Mouse (Mus musculus): ENCODE data around the gene Psmd6. TPM values are rescaled to one million over a fixed set of nuclear protein-coding genes. Genes with fewer than 3 reads are reported as not detected.

Psmd6 gene
- total and polyA plus RNA-seq, 3 experiments, result 185 to 647 (median 201) TPM

DNA sequence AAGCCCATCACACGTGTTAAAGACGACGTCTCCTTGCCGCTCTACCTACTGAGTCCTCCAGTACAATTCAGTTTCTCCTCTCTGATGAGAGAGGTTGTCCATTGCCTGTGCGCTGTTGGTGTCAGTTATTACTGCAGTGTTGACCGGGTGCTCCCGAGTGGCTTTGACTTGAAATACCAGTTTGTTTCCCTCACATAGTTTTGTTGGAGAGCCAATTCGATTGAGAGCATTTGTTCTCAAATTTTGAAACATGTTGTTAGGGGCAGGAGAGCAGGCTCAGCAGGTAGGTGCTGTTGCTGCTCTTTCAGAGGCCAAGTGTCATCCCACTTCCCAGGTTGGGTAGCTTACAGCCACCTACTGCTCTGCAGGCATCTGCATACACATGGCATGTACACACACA, 37.0 kb downstream of the Psmd6 start:
- no peak for DNase-seq (ENCODE audit: low read depth, low spot score)
- H3K27ac ChIP-seq (ENCODE audit: control insufficient read depth, low read depth, low read length), result no peak overlapping the region
- peaks cover 0 to 20% of the 10 kb centered on the region in 2 experiments; a peak in 2 of 4 replicates for H3K36me3 ChIP-seq (ENCODE audit: control insufficient read depth in 1 of 2, insufficient read depth in 2 of 2, low read length in 2 of 2)
- H3K9ac ChIP-seq (ENCODE audit: control insufficient read depth, low read depth, low read length, poor library complexity, severe bottlenecking), result no peak overlapping the region
- no peak overlapping the region for H3K4me3 ChIP-seq (ENCODE audit: control insufficient read depth in 1 of 2, insufficient read depth in 1 of 2, low read depth in 2 of 2, low read length in 2 of 2)
- H3K9me3 ChIP-seq (replicated peaks; ENCODE audit: insufficient read depth, low read length), result no peaks in the 10 kb centered on the region
- H3K79me2 ChIP-seq (ENCODE audit: control insufficient read depth, insufficient read depth, low read length, poor library complexity), result no peaks in the 10 kb centered on the region
- H3K27me3 ChIP-seq (ENCODE audit: control insufficient read depth in 1 of 2, insufficient read depth in 2 of 2, low read length in 2 of 2), result no peaks in the 10 kb centered on the region
- H3K4me1 ChIP-seq (ENCODE audit: control insufficient read depth in 1 of 2, insufficient read depth in 2 of 2, low read length in 2 of 2), result peaks cover 12% of the 10 kb centered on the region in 2 experiments
- TF ChIP-seq ZC3H11A (IDR thresholded peaks at IDR 0.05; ENCODE audit: low read depth, low read length) (no peak), MYB (IDR thresholded peaks at IDR 0.05; ENCODE audit: low read depth, low read length) (no peak), MAZ (IDR thresholded peaks at IDR 0.05; ENCODE audit: low read depth, low read length) (no peak), MYC (IDR thresholded peaks at IDR 0.05; ENCODE audit: low read depth, low read length) (no peak), TAL1 (IDR thresholded peaks at IDR 0.05; ENCODE audit: low read length) (no peak), MEF2A (IDR thresholded peaks at IDR 0.05; ENCODE audit: extremely low read depth, insufficient replicate concordance, low read depth, low read length, poor library complexity, severe bottlenecking) (no peak), ZNF384 (IDR thresholded peaks at IDR 0.05; ENCODE audit: low read depth, low read length) (no peak), TCF12 (IDR thresholded peaks at IDR 0.05; ENCODE audit: low read depth, low read length) (no peak), NELFE (IDR thresholded peaks at IDR 0.05; ENCODE audit: low read depth, low read length) (no peak), GABPA (IDR thresholded peaks at IDR 0.05; ENCODE audit: low read depth, low read length) (no peak), CHD1 (IDR thresholded peaks at IDR 0.05; ENCODE audit: low read depth, low read length) (no peak), SMC3 (IDR thresholded peaks at IDR 0.05; ENCODE audit: low read depth, low read length) (no peak), TBP (IDR thresholded peaks at IDR 0.05; ENCODE audit: low read depth, low read length) (no peak)

DNA sequence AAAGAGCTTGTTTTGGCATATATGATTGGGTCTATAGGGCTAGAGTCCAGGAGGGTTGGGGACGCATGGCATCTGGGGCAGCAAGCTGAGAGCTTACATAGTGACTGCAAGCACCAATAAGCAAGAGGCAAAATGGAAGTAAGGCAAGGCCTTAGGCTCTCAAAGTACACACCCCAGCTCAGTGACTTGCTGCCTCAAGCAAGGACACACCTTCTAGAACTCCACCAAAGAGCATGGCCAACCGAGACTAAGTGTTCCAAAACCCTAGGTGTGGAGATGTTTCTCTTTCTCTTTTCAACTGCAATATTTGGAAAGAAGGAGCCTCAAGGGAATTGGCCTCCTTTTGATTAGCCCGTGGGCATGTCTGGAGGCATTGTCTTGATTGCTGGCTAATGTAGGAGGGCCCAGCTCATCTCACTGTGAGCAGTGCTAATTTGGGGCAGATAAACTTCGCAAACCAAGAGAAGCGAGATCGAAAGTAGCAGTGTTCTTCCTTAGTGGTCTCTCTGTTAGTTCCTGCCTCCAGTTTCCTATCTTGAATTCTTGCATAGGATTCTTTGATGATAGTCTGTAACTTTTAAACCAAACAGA, 40.1 kb downstream of the Psmd6 start:
- H3K9ac ChIP-seq (ENCODE audit: control insufficient read depth, low read depth, low read length, poor library complexity, severe bottlenecking), result no peak overlapping the region
- H3K79me2 ChIP-seq (ENCODE audit: control insufficient read depth, insufficient read depth, low read length, poor library complexity), result no peaks in the 10 kb centered on the region
- H3K4me3 ChIP-seq (ENCODE audit: control insufficient read depth in 1 of 2, insufficient read depth in 1 of 2, low read depth in 2 of 2, low read length in 2 of 2), result no peak overlapping the region
- no peak for DNase-seq (ENCODE audit: low read depth, low spot score)
- no peaks in the 10 kb centered on the region for H3K27me3 ChIP-seq (ENCODE audit: control insufficient read depth in 1 of 2, insufficient read depth in 2 of 2, low read length in 2 of 2)
- no peaks in the 10 kb centered on the region for H3K36me3 ChIP-seq (ENCODE audit: control insufficient read depth in 1 of 2, insufficient read depth in 2 of 2, low read length in 2 of 2)
- no peaks in the 10 kb centered on the region for H3K4me1 ChIP-seq (ENCODE audit: control insufficient read depth in 1 of 2, insufficient read depth in 2 of 2, low read length in 2 of 2)
- no peak overlapping the region for H3K27ac ChIP-seq (ENCODE audit: control insufficient read depth, low read depth, low read length)
- no peaks in the 10 kb centered on the region for H3K9me3 ChIP-seq (replicated peaks; ENCODE audit: insufficient read depth, low read length)
- TF ChIP-seq TCF12 (IDR thresholded peaks at IDR 0.05; ENCODE audit: low read depth, low read length), result no peak
- TF ChIP-seq KAT2A (conservative IDR thresholded peaks at IDR 0.05; ENCODE audit: low read depth, low read length), result no peak
- TF ChIP-seq MAFK (IDR thresholded peaks at IDR 0.05; ENCODE audit: borderline replicate concordance, low read depth, low read length), result no peak
- no peak for TF ChIP-seq GATA1 (IDR thresholded peaks at IDR 0.05; ENCODE audit: low read depth, low read length)
- no peak for TF ChIP-seq CHD2 (IDR thresholded peaks at IDR 0.05; ENCODE audit: low read length)
- TF ChIP-seq ELF1 (IDR thresholded peaks at IDR 0.05; ENCODE audit: low read depth, low read length), result no peak
- TF ChIP-seq TBP (IDR thresholded peaks at IDR 0.05; ENCODE audit: low read depth, low read length), result no peak
- TF ChIP-seq USF1 (IDR thresholded peaks at IDR 0.05; ENCODE audit: low read depth, low read length), result no peak
- TF ChIP-seq MXI1 (IDR thresholded peaks at IDR 0.05; ENCODE audit: low read depth, low read length), result no peak
- no peak for TF ChIP-seq TAL1 (IDR thresholded peaks at IDR 0.05; ENCODE audit: low read length)
- TF ChIP-seq MYB (IDR thresholded peaks at IDR 0.05; ENCODE audit: low read depth, low read length), result no peak
- TF ChIP-seq MYC (IDR thresholded peaks at IDR 0.05; ENCODE audit: low read depth, low read length), result no peak
- TF ChIP-seq POLR2AphosphoS5 (IDR thresholded peaks at IDR 0.05; ENCODE audit: borderline replicate concordance, low read depth, low read length), result no peak
